Mouse (Mus musculus) midbrain, postnatal 0 days (tissue): ENCODE results near the gene Trp53bp1. TPM values are rescaled to one million over a fixed set of nuclear protein-coding genes. Genes with fewer than 3 reads are reported as not detected.

Experiments
- ATAC-seq: fragments of 200-750 bp; cut with Nextera tagmentation; 2 replicates; pipeline ENCODE4 v1.8.0; 2017; ENCODE audit warnings: moderate number of reproducible peaks, mild to moderate bottlenecking, moderate TSS enrichment, moderate library complexity; ENCODE audit not compliant: low FRiP score
- DNase-seq: peaks from one replicate; pipeline ENCODE4 v3.0.0-alpha.2; 2015; ENCODE audit warnings: low spot score
- H3K27ac ChIP-seq: fragments of 300-500 bp; sonication (generic); 2 replicates; pipeline ENCODE4 v1.5.1; 2014; ENCODE audit warnings: low read depth, mild to moderate bottlenecking, low read length, mixed read lengths
- H3K27me3 ChIP-seq: fragments of 300-500 bp; sonication (generic); 2 replicates; pipeline ENCODE4 v1.6.1; 2014; ENCODE audit warnings: low read length, control low read depth, mixed read lengths; ENCODE audit not compliant: insufficient read depth
- H3K36me3 ChIP-seq: fragments of 300-500 bp; sonication (generic); 2 replicates; pipeline ENCODE4 v1.6.1; 2014; ENCODE audit warnings: low read length, control low read depth, mixed read lengths; ENCODE audit not compliant: insufficient read depth
- H3K4me1 ChIP-seq: fragments of 300-500 bp; sonication (generic); 2 replicates; pipeline ENCODE4 v1.6.1; 2014; ENCODE audit warnings: mild to moderate bottlenecking, control low read depth, antibody characterized with exemption, low read length, mixed read lengths; ENCODE audit not compliant: insufficient read depth
- H3K4me2 ChIP-seq: fragments of 300-500 bp; sonication (generic); 2 replicates; pipeline ENCODE4 v1.6.1; 2014; ENCODE audit warnings: low read depth, mild to moderate bottlenecking, low read length, mixed read lengths; ENCODE audit not compliant: poor library complexity, severe bottlenecking
- H3K4me3 ChIP-seq: fragments of 300-500 bp; sonication (generic); 2 replicates; pipeline ENCODE4 v1.5.1; 2014; ENCODE audit warnings: low read depth, mild to moderate bottlenecking, low read length, moderate library complexity
- H3K9ac ChIP-seq: fragments of 300-500 bp; sonication (generic); replicated peaks from 2 replicates; pipeline ENCODE4 v1.6.1; 2014; ENCODE audit warnings: mild to moderate bottlenecking, low read length, moderate library complexity, mixed read lengths; ENCODE audit not compliant: poor library complexity, severe bottlenecking
- H3K9me3 ChIP-seq: fragments of 300-500 bp; sonication (generic); 2 replicates; pipeline ENCODE4 v1.6.1; 2016; ENCODE audit warnings: low read length, control low read depth
- CTCF ChIP-seq: IDR thresholded peaks from 2 replicates; pipeline ENCODE4 v1.5.1; 2016; ENCODE audit warnings: antibody characterized with exemption, mild to moderate bottlenecking
- WGBS: fragments of 180-500 bp; shearing (Covaris S2); extraction: QIAGEN DNeasy Blood & Tissue Kit; methylation state at CpG from one replicate; pipeline ENCODE4 v1.1.7; 2014; 5-methylcytosine and 5-hydroxymethylcytosine counted together
- polyA plus RNA-seq: library from polyadenylated mRNA; unstranded; fragments of >200 nt; fragmentation: Nextera tagmentation; extraction: Ambion mirVana; gene quantifications from 2 replicates; pipeline ENCODE4 v1.2.1, GENCODE M21; 2015
- total RNA-seq: library from RNA; depleted of rRNA; stranded (reverse); fragments of >200 nt; gene quantifications from 2 replicates; pipeline ENCODE4 v1.2.3, GENCODE M21; 2014

Trp53bp1 gene
- total and polyA plus RNA-seq, 2 experiments from 2014 or later, result 93.3 to 292 TPM

- peak overlapping the region; percentile 61 for H3K4me3 ChIP-seq
- peaks cover 9% of the 10 kb centered on the region for H3K36me3 ChIP-seq
- ATAC-seq (peak; percentile 87), DNase-seq (peak; percentile 47)
- H3K4me2 ChIP-seq, result peak overlapping the region; percentile 66
- peak overlapping the region; percentile 92 for H3K27ac ChIP-seq
- H3K9me3 ChIP-seq, result no peaks in the 10 kb centered on the region
- peak overlapping the region; percentile 90 for H3K9ac ChIP-seq
- WGBS, result 1% methylated on average over 35 of the region's 35 CpGs
- peaks cover 18% of the 10 kb centered on the region for H3K4me1 ChIP-seq
- TF ChIP-seq CTCF, result no peak
- no peaks in the 10 kb centered on the region for H3K27me3 ChIP-seq
These were observed 529 bp downstream of the Trp53bp1 start for GRCm38 (mm10) chr2:121270521-121271235.

GRCm38 (mm10) chr2:121268446-121268845 lies 2.8 kb downstream of the Trp53bp1 start:
- no peak overlapping the region for H3K27ac ChIP-seq
- no peak overlapping the region for H3K9ac ChIP-seq
- no peaks in the 10 kb centered on the region for H3K9me3 ChIP-seq
- DNase-seq, result no peak
- no peak overlapping the region for H3K4me2 ChIP-seq
- H3K36me3 ChIP-seq, result peaks cover 11% of the 10 kb centered on the region
- H3K4me1 ChIP-seq, result peaks cover 18% of the 10 kb centered on the region
- no peak for TF ChIP-seq CTCF
- H3K27me3 ChIP-seq, result no peaks in the 10 kb centered on the region
- 72% methylated on average over 8 of the region's 8 CpGs for WGBS
- no peak for ATAC-seq
- no peak overlapping the region for H3K4me3 ChIP-seq

GRCm38 (mm10) chr2:121249758-121250157 lies 21.4 kb downstream of the Trp53bp1 start:
- no peak for TF ChIP-seq CTCF
- H3K9ac ChIP-seq, result no peak overlapping the region
- H3K4me1 ChIP-seq, result no peaks in the 10 kb centered on the region
- WGBS, result 94% methylated on average over 2 of the region's 2 CpGs
- H3K27me3 ChIP-seq, result no peaks in the 10 kb centered on the region
- H3K4me3 ChIP-seq, result no peak overlapping the region
- H3K27ac ChIP-seq, result no peak overlapping the region
- peaks cover 74% of the 10 kb centered on the region for H3K36me3 ChIP-seq
- H3K9me3 ChIP-seq, result no peaks in the 10 kb centered on the region
- no peak for ATAC-seq
- H3K4me2 ChIP-seq, result no peak overlapping the region
- no peak for DNase-seq

- no peaks in the 10 kb centered on the region for H3K4me1 ChIP-seq
- WGBS, result 90% methylated on average over 5 of the region's 5 CpGs
- ATAC-seq, result no peak
- TF ChIP-seq CTCF, result no peak
- H3K4me2 ChIP-seq, result no peak overlapping the region
- no peak overlapping the region for H3K4me3 ChIP-seq
- H3K9ac ChIP-seq, result no peak overlapping the region
- H3K9me3 ChIP-seq, result no peaks in the 10 kb centered on the region
- no peaks in the 10 kb centered on the region for H3K27me3 ChIP-seq
- no peak for DNase-seq
- H3K27ac ChIP-seq, result no peak overlapping the region
- peaks cover 42% of the 10 kb centered on the region for H3K36me3 ChIP-seq
These were observed 27.1 kb downstream of the Trp53bp1 start for GRCm38 (mm10) chr2:121244099-121244498.

- no peaks in the 10 kb centered on the region for H3K27me3 ChIP-seq
- H3K9ac ChIP-seq, result no peak overlapping the region
- H3K4me1 ChIP-seq, result no peaks in the 10 kb centered on the region
- H3K4me2 ChIP-seq, result no peak overlapping the region
- DNase-seq (no peak), ATAC-seq (no peak)
- no peak overlapping the region for H3K4me3 ChIP-seq
- no peak overlapping the region for H3K27ac ChIP-seq
- TF ChIP-seq CTCF, result no peak
- 91% methylated on average over 4 of the region's 4 CpGs for WGBS
- no peaks in the 10 kb centered on the region for H3K9me3 ChIP-seq
- peaks cover 32% of the 10 kb centered on the region for H3K36me3 ChIP-seq
These were observed 31.8 kb downstream of the Trp53bp1 start for GRCm38 (mm10) chr2:121239426-121239825.

GRCm38 (mm10) chr2:121235460-121236072 lies 35.6 kb downstream of the Trp53bp1 start:
- H3K9ac ChIP-seq, result no peak overlapping the region
- no peak overlapping the region for H3K4me2 ChIP-seq
- no peak overlapping the region for H3K27ac ChIP-seq
- no peak for TF ChIP-seq CTCF
- DNase-seq (no peak), ATAC-seq (no peak)
- no peaks in the 10 kb centered on the region for H3K4me1 ChIP-seq
- H3K4me3 ChIP-seq, result no peak overlapping the region
- 92% methylated on average over 8 of the region's 8 CpGs for WGBS
- no peaks in the 10 kb centered on the region for H3K27me3 ChIP-seq
- H3K9me3 ChIP-seq, result no peaks in the 10 kb centered on the region
- H3K36me3 ChIP-seq, result peaks cover 40% of the 10 kb centered on the region
